Mouse (Mus musculus) midbrain, embryonic 14.5 days (tissue): ENCODE measurements around the gene Akain1. TPM values are rescaled to one million over a fixed set of nuclear protein-coding genes. Genes with fewer than 3 reads are reported as not detected.

ENCODE experiments used
- ATAC-seq: fragments of 200-750 bp; cut with Nextera tagmentation; 2 replicates; pipeline ENCODE4 v1.8.0; 2017; ENCODE audit warnings: moderate number of reproducible peaks, moderate library complexity; ENCODE audit not compliant: low FRiP score, low TSS enrichment
- DNase-seq: peaks from one replicate; pipeline ENCODE4 v3.0.0-alpha.2; 2015
- H3K27ac ChIP-seq: fragments of 300-500 bp; sonication (generic); replicated peaks from 2 replicates; pipeline ENCODE4 v1.5.1; 2014; ENCODE audit warnings: mild to moderate bottlenecking, low read depth, low read length, moderate library complexity
- H3K27me3 ChIP-seq: fragments of 300-500 bp; sonication (generic); 2 replicates; pipeline ENCODE4 v1.6.1; 2014; ENCODE audit warnings: low read length, control low read depth, mixed read lengths; ENCODE audit not compliant: control insufficient read depth, insufficient read depth
- H3K36me3 ChIP-seq: fragments of 300-500 bp; sonication (generic); 2 replicates; pipeline ENCODE4 v1.6.1; 2014; ENCODE audit warnings: low read length, control low read depth; ENCODE audit not compliant: control insufficient read depth, insufficient read depth
- H3K4me1 ChIP-seq: fragments of 300-500 bp; sonication (generic); 2 replicates; pipeline ENCODE4 v1.6.1; 2014; ENCODE audit warnings: mild to moderate bottlenecking, antibody characterized with exemption, low read length, control low read depth; ENCODE audit not compliant: control insufficient read depth, insufficient read depth
- H3K4me2 ChIP-seq: fragments of 300-500 bp; sonication (generic); 2 replicates; pipeline ENCODE4 v1.6.1; 2014; ENCODE audit warnings: mild to moderate bottlenecking, low read length, moderate library complexity
- H3K4me3 ChIP-seq: fragments of 300-500 bp; sonication (generic); replicated peaks from 2 replicates; pipeline ENCODE4 v1.5.1; 2014; ENCODE audit warnings: low read depth, low read length
- H3K9ac ChIP-seq: fragments of 300-500 bp; sonication (generic); replicated peaks from 2 replicates; pipeline ENCODE4 v1.6.1; 2014; ENCODE audit warnings: mild to moderate bottlenecking, low read length, moderate library complexity
- H3K9me3 ChIP-seq: fragments of 300-500 bp; sonication (generic); 2 replicates; pipeline ENCODE4 v1.6.1; 2016; ENCODE audit warnings: low read length, control low read depth, mixed read lengths; ENCODE audit not compliant: control insufficient read depth
- WGBS: fragments of 180-500 bp; shearing (Covaris S2); extraction: QIAGEN DNeasy Blood & Tissue Kit; methylation state at CpG from one replicate; pipeline ENCODE4 v1.1.7; 2014; 5-methylcytosine and 5-hydroxymethylcytosine counted together
- polyA plus RNA-seq: library from polyadenylated mRNA; unstranded; fragments of >200 nt; fragmentation: Nextera tagmentation; extraction: Ambion mirVana; gene quantifications from 2 replicates; pipeline ENCODE4 v1.2.1, GENCODE M21; 2014

Gene Akain1
- polyA plus RNA-seq, 1 experiment from 2014 or later = 0.41 TPM

DNA sequence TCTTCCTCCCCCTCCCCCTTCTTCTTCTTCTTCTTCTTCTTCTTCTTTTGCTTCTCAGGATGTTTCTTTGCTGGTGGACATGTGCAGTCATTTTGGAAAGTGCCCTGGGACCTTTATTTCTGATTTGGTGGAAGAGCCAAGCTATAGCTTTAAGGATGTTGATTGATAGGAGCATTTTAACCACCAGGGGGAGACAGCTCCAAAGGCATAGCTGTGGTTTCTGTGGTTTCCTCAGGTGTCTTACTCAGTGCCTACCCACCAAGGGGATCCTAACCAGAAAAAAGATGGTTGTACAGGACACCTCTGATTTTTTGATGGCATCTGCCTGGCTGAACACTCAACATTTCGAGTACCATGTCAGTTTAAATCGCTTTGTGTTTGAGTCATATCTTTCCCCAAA is 56.4 kb downstream of the Akain1 start:
- Histone ChIP-seq H3K9me3 (no peaks in the 10 kb centered on the region), H3K27me3 (no peaks in the 10 kb centered on the region), H3K4me2 (no peak overlapping the region), H3K4me1 (no peaks in the 10 kb centered on the region), H3K27ac (no peak overlapping the region), H3K4me3 (no peak overlapping the region), H3K36me3 (no peaks in the 10 kb centered on the region), H3K9ac (no peak overlapping the region)
- ATAC-seq (no peak), DNase-seq (no peak)
- WGBS = 61% methylated on average over 2 of the region's 2 CpGs

DNA sequence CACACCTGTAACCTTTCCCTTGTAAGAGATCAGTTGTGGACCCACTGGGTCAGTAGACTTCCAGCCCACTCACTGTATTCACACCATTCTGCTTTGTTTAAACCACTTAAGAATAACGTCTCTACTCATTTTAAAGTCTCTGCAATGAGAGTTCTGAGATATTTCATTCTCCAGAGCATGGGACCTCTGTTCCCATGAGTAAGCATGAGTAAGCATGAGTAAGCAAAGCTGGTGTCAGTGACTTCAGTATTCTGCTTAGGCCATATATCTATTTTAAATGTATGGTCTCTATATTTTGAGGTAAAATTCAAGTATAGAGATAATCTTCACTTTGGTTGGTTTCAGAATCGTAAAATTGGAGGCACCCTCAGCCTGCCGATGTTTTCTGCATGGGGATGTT is 57.0 kb downstream of the Akain1 start:
- DNase-seq (no peak), ATAC-seq (no peak)
- H3K27ac ChIP-seq = no peak overlapping the region
- no peaks in the 10 kb centered on the region for H3K4me1 ChIP-seq
- H3K9ac ChIP-seq = no peak overlapping the region
- no peak overlapping the region for H3K4me3 ChIP-seq
- H3K9me3 ChIP-seq = no peaks in the 10 kb centered on the region
- WGBS = 90% methylated on average over 3 of the region's 3 CpGs
- H3K27me3 ChIP-seq = no peaks in the 10 kb centered on the region
- H3K4me2 ChIP-seq = no peak overlapping the region
- no peaks in the 10 kb centered on the region for H3K36me3 ChIP-seq

DNA sequence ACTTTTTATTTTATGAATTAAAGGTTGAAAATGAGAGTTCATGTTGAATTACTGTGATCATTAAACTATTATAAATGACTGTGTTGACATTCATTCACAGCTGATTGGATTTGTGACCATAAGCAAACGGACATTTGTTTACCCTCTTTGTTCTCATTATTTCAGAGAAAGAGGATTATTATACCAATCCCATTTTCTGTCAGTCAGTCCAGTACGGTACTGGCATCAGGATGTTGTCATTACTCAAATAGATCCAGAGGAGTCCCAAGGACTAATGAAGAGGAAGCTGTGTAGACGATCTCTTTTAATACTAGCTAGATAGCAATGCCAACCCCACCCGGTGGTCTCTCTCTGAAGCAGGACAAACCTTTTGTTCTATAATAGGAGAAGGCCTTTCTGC is 58.2 kb downstream of the Akain1 start:
- 77% methylated on average over 4 of the region's 4 CpGs for WGBS
- H3K9me3 ChIP-seq = no peaks in the 10 kb centered on the region
- no peak overlapping the region for H3K27ac ChIP-seq
- no peak overlapping the region for H3K4me2 ChIP-seq
- no peaks in the 10 kb centered on the region for H3K36me3 ChIP-seq
- no peak overlapping the region for H3K9ac ChIP-seq
- H3K27me3 ChIP-seq = no peaks in the 10 kb centered on the region
- no peaks in the 10 kb centered on the region for H3K4me1 ChIP-seq
- H3K4me3 ChIP-seq = no peak overlapping the region
- DNase-seq = no peak
- ATAC-seq = no peak

DNA sequence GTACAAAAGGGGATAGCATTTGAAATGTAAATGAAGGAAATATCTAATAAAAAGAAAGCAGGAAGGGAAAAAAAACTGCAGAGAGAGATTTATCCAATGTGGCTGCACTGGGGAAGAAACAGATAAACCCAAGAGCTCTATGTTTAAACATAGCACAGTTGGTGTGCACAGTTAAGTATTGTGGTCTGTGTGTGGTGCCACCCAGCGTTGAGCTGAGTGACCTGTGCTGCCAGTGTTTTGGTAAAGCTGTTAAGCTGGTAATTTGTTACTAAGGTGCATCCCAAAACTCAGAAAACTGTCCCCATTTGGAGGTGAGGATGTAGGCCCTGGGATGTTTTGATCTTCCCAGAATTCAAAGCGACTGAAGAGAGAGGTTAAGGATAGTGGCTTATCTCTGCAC is 59.8 kb downstream of the Akain1 start:
- Histone ChIP-seq H3K4me1 (no peaks in the 10 kb centered on the region), H3K4me3 (no peak overlapping the region), H3K27ac (no peak overlapping the region), H3K9me3 (no peaks in the 10 kb centered on the region), H3K9ac (no peak overlapping the region), H3K27me3 (no peaks in the 10 kb centered on the region), H3K4me2 (no peak overlapping the region), H3K36me3 (no peaks in the 10 kb centered on the region)
- peak; percentile 18 for DNase-seq
- ATAC-seq = no peak
- WGBS = 43% methylated on average over 2 of the region's 2 CpGs

DNA sequence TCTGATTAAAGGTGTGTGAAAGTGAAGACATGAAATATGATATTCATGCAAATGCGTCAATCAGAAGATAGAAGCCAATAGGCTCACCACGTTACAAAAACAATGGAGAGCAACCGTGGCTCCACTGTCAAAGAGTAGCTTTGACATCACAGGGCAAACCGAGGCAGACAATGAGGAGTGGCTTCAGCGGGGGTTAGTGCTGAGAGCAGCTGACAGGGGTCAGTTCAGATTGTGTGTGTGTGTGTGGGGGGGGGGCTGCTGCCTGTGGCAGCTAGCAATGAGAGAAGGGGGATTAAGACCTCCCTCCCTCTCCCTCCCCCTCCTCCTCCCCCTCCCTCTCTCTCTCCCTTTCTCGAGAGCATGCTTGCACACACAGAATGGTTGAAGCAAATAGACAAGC is 60.3 kb downstream of the Akain1 start:
- Histone ChIP-seq H3K4me1 (no peaks in the 10 kb centered on the region), H3K9me3 (no peaks in the 10 kb centered on the region), H3K27me3 (no peaks in the 10 kb centered on the region), H3K9ac (no peak overlapping the region), H3K36me3 (no peaks in the 10 kb centered on the region), H3K4me3 (no peak overlapping the region), H3K4me2 (peak overlapping the region; percentile 12; the same call in 1 of the 2 replicates), H3K27ac (no peak overlapping the region)
- 14% methylated on average over 6 of the region's 6 CpGs for WGBS
- DNase-seq = peak; percentile 34
- 0 out of 2 replicates have a peak, but pooled peaks have one; percentile 31 for ATAC-seq

DNA sequence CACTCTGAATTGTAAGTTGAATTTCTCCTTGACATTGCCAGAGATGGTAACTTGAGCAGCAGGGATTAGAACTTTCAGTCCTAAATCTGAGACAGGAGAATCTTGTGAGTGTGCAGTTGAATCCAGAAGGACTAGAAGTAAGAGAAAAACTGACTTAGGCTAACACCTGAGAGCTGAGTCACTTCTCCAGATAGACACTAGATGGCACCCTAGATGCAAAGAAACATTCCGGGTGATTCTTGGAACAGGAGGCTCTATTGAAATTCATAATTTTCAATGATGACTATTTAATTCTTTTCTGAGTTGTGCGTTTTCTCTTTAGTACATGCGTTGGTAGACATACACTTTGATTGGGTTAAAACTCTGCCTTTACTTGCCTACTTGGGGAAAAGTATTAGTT is 66.9 kb downstream of the Akain1 start:
- H3K9ac ChIP-seq = no peak overlapping the region
- H3K27me3 ChIP-seq = no peaks in the 10 kb centered on the region
- H3K4me2 ChIP-seq = no peak overlapping the region
- WGBS = 41% methylated on average over 3 of the region's 3 CpGs
- ATAC-seq (no peak), DNase-seq (peak; percentile 73)
- H3K36me3 ChIP-seq = no peaks in the 10 kb centered on the region
- H3K4me3 ChIP-seq = no peak overlapping the region
- no peaks in the 10 kb centered on the region for H3K4me1 ChIP-seq
- no peaks in the 10 kb centered on the region for H3K9me3 ChIP-seq
- H3K27ac ChIP-seq = no peak overlapping the region

DNA sequence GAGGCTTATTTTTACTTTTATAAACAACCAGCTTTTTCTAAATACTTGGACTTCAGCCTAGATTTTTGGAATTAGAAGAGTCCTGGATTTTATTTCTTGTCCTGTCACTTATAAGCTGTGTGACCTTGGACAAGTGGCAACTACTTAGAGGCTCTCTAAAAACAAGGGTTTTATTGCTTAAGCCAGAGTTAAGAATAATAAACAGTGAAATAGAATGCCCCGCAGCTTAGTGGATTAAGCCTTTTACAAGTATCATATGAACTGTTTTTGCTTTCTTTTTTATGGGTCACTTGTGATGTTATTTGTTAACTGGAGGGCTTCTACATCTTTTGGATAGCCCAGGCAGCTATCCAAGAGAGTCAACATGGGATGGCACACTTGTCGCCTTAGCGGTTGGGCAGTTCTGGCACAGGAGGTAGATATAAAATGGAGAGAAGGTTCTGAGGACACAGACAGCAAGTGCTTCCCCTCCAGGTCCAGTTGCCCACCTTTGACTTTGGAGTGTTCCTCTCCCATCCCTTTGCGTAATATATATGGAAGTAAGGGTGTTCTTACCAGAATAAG is 77.3 kb downstream of the Akain1 start:
- no peaks in the 10 kb centered on the region for H3K9me3 ChIP-seq
- H3K4me2 ChIP-seq = no peak overlapping the region
- no peak for ATAC-seq
- H3K27me3 ChIP-seq = no peaks in the 10 kb centered on the region
- H3K4me3 ChIP-seq = no peak overlapping the region
- no peaks in the 10 kb centered on the region for H3K36me3 ChIP-seq
- 91% methylated on average over 4 of the region's 4 CpGs for WGBS
- no peaks in the 10 kb centered on the region for H3K4me1 ChIP-seq
- H3K9ac ChIP-seq = no peak overlapping the region
- DNase-seq = no peak
- no peak overlapping the region for H3K27ac ChIP-seq

DNA sequence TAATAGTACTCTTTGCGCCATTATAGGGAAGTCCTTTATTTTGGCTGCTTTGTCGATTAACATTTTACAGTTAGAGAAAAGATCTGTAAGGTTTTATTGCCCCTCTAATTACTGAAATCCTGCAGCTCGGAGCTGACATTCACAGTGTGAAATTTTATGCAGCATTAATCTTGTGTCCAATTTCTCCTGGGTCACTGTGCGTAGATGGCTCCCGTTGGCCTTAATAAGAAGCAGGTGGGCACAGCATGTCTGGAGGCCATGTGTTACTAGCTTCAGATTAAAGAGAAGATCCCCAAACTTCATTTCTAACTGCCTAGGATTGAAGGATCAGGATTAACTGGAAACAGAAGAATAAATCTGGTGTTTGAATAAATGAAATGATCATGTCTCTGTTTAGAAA is 92.3 kb downstream of the Akain1 start:
- WGBS = 65% methylated on average over 5 of the region's 5 CpGs
- Histone ChIP-seq H3K4me3 (no peak overlapping the region), H3K36me3 (no peaks in the 10 kb centered on the region), H3K27ac (no peak overlapping the region), H3K9me3 (no peaks in the 10 kb centered on the region), H3K4me2 (no peak overlapping the region), H3K4me1 (no peaks in the 10 kb centered on the region), H3K27me3 (no peaks in the 10 kb centered on the region), H3K9ac (no peak overlapping the region)
- ATAC-seq (no peak), DNase-seq (no peak)
